Mouse (Mus musculus) embryonic facial prominence, embryonic 10.5 days (tissue): ENCODE results near the gene Mlxip. TPM values are rescaled to one million over a fixed set of nuclear protein-coding genes. Genes with fewer than 3 reads are reported as not detected.

Source experiments
- DNase-seq: peaks from one replicate; pipeline ENCODE4 v3.0.0-alpha.2; 2017; ENCODE audit warnings: low spot score
- H3K27ac ChIP-seq: fragments of 300-500 bp; sonication (generic); replicated peaks from 2 replicates; pipeline ENCODE4 v1.5.1; 2016; ENCODE audit warnings: mild to moderate bottlenecking
- H3K27me3 ChIP-seq: fragments of 300-500 bp; sonication (generic); replicated peaks from 2 replicates; pipeline ENCODE4 v1.6.1; 2016; ENCODE audit warnings: low read depth, mild to moderate bottlenecking; ENCODE audit not compliant: poor library complexity, severe bottlenecking
- H3K36me3 ChIP-seq: fragments of 300-500 bp; sonication (generic); replicated peaks from 2 replicates; pipeline ENCODE4 v1.6.1; 2016; ENCODE audit warnings: mild to moderate bottlenecking, moderate library complexity
- H3K4me1 ChIP-seq: fragments of 300-500 bp; sonication (generic); 2 replicates; pipeline ENCODE4 v1.6.1; 2016
- H3K4me3 ChIP-seq: fragments of 300-500 bp; sonication (generic); 2 replicates; pipeline ENCODE4 v1.5.1; 2016; ENCODE audit warnings: mild to moderate bottlenecking, moderate library complexity
- H3K9me3 ChIP-seq: fragments of 300-500 bp; sonication (generic); 2 replicates; pipeline ENCODE4 v1.6.1; 2016; ENCODE audit warnings: mild to moderate bottlenecking
- WGBS: fragments of 180-500 bp; shearing (Covaris S2); methylation state at CpG from one replicate; pipeline ENCODE4 v1.1.7; 2016; 5-methylcytosine and 5-hydroxymethylcytosine counted together
- polyA plus RNA-seq: library from polyadenylated mRNA; unstranded; fragments of >200 nt; fragmentation: Nextera tagmentation; extraction: Ambion mirVana; gene quantifications from 2 replicates; pipeline ENCODE4 v1.2.1, GENCODE M21; 2016

Mlxip gene
- polyA plus RNA-seq, 1 experiment from 2014 or later: 18.6 TPM

DNA sequence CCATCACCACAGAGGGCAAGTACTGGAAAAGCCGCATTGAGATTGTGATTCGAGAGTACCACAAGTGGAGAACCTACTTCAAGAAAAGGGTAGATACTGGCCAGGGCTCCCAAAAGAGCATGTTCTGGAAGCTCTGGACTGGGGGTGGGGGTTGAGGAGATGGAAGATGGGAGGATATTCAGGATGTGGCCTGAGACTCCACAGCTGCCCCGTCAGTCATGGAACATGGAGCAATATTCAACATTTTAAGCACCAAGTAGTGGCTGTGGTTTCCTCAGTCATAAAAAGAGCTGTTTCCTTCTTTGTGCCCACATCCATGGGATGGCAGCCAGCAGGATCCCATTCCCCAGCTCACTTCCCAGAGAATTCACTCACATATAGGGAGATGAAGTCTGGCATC lies 47.7 kb downstream of the Mlxip start:
- H3K4me1 ChIP-seq: no peaks in the 10 kb centered on the region
- no peak for DNase-seq
- H3K4me3 ChIP-seq: no peak overlapping the region
- H3K27me3 ChIP-seq: no peaks in the 10 kb centered on the region
- no peaks in the 10 kb centered on the region for H3K9me3 ChIP-seq
- H3K27ac ChIP-seq: no peak overlapping the region
- 95% methylated on average over 3 of the region's 3 CpGs for WGBS
- peaks cover 65% of the 10 kb centered on the region for H3K36me3 ChIP-seq

DNA sequence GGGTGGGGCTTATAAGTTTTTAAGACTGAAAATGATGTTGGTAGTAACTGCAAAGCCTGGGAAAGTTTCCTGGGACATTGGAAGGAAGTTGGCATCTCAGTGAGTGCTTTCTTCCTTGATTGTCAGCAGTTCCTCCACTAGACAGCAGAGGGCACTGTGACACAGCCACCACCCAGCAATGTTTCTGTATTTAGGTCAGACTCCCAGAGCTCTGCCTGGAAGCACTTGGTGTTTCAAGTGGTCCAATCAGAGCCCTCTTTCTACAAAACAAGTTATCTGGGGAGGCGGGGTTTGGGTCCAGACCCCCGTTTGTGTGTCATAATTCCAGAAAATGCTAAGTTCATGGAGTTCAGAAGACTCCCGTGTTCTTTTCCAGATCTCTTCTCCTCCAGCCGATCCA lies 49.5 kb downstream of the Mlxip start:
- WGBS: 49% methylated on average over 4 of the region's 4 CpGs

DNA sequence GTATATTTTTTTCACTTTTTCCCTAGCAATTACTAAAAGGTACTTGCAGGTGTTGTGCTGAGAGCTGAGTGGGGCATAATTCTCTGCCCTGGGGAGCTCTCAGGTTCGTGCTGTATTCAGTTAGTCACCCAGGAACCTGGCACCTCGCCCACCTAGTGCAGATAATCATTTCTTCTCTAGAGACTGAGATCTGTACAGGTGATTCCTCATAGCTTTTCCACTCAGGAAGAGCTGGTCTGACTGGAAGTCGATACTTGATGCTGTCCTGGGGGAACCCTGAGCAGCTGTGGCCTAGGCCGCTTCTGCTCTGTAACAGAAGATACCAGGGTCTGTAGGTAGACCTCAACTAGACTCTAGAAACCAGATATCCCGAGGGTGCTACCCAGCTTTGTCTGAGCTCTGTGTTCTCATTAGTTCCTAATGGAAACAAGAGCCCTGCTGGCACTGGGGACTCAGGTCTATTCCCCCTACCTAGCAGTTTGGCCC lies 50.3 kb downstream of the Mlxip start:
- 91% methylated on average over 5 of the region's 5 CpGs for WGBS
- no peak overlapping the region for H3K4me3 ChIP-seq
- DNase-seq: no peak
- H3K9me3 ChIP-seq: no peaks in the 10 kb centered on the region
- peaks cover 90% of the 10 kb centered on the region for H3K36me3 ChIP-seq
- peaks cover 14% of the 10 kb centered on the region for H3K4me1 ChIP-seq
- no peaks in the 10 kb centered on the region for H3K27me3 ChIP-seq
- H3K27ac ChIP-seq: no peak overlapping the region

More for the DNA sequence above, 49.5 kb downstream of the Mlxip start:
- Histone ChIP-seq H3K9me3 (no peaks in the 10 kb centered on the region), H3K27ac (no peak overlapping the region), H3K36me3 (peaks cover 82% of the 10 kb centered on the region), H3K4me3 (no peak overlapping the region), H3K27me3 (no peaks in the 10 kb centered on the region), H3K4me1 (peaks cover 8% of the 10 kb centered on the region)
- DNase-seq: peak; percentile 77

DNA sequence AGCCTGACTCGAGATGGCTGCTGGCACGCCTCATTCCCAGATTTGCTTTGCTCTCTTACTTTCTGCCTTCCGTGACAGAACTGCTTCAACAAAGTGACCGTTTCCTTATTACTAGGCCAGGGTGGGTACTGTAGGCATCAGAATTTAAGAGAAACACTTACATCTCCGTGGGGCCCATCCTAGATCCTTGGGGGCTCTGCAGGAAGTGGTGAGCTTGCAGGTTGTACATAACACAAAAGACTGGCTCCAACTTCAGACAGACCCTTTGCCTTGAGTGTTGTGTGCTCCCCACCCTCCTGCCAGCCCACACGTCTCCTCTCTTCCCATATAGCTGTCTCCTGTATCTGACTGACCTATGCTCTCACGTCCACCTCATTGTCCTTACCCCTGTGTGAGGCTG lies 57.3 kb downstream of the Mlxip start:
- no peaks in the 10 kb centered on the region for H3K9me3 ChIP-seq
- H3K27me3 ChIP-seq: no peaks in the 10 kb centered on the region
- peaks cover 93% of the 10 kb centered on the region for H3K36me3 ChIP-seq
- H3K27ac ChIP-seq: no peak overlapping the region
- DNase-seq: no peak
- H3K4me1 ChIP-seq: peaks cover 14% of the 10 kb centered on the region
- WGBS: 93% methylated on average over 7 of the region's 7 CpGs
- H3K4me3 ChIP-seq: no peak overlapping the region

DNA sequence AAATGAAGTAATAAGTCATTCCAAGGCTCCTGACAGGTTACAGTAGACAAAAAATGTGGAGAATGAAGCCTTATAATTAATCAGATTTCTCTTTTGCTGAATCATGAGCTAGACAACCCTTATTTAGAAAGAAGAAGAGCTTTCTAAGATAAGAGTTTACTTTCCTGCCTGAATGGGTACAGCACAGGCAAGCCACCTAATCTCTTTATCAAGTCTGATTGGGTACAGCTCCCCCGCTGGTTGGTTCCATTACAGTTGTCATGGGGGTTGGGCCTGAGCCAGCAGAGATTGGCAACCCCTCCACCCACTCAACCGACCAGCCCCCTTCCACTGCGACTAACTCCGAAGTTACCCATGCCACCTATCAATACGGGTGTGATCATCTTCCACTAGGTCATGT lies 66.8 kb downstream of the Mlxip start:
- Histone ChIP-seq H3K27ac (no peak overlapping the region), H3K4me3 (no peak overlapping the region), H3K9me3 (no peaks in the 10 kb centered on the region), H3K27me3 (no peaks in the 10 kb centered on the region), H3K36me3 (peaks cover 6% of the 10 kb centered on the region; the same call in 1 of the 2 replicates), H3K4me1 (no peaks in the 10 kb centered on the region)
- DNase-seq: no peak
- WGBS: 64% methylated on average over 5 of the region's 5 CpGs

DNA sequence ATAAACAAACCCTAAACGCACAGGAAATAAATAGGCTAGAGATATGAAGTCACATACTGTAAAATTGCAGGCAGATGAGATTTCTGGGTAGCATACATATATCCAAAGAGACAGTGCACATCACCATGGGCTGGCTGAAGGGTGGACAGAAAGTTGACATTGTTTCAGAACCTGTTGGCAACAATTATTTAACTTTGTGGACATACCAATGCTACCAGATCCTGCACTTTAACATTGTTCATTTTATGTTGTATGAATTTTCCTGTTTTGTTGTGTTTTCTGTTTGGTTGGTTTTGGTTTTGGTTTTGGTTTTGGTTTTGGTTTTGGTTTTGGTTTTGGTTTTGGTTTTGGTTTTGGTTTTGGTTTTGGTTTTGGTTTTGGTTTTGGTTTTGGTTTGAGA lies 70.0 kb downstream of the Mlxip start:
- Histone ChIP-seq H3K9me3 (no peaks in the 10 kb centered on the region), H3K27me3 (no peaks in the 10 kb centered on the region), H3K4me3 (no peak overlapping the region), H3K4me1 (no peaks in the 10 kb centered on the region), H3K27ac (no peak overlapping the region), H3K36me3 (no peaks in the 10 kb centered on the region)
- no peak for DNase-seq
- WGBS: 85% methylated on average over 1 of the region's 1 CpGs

DNA sequence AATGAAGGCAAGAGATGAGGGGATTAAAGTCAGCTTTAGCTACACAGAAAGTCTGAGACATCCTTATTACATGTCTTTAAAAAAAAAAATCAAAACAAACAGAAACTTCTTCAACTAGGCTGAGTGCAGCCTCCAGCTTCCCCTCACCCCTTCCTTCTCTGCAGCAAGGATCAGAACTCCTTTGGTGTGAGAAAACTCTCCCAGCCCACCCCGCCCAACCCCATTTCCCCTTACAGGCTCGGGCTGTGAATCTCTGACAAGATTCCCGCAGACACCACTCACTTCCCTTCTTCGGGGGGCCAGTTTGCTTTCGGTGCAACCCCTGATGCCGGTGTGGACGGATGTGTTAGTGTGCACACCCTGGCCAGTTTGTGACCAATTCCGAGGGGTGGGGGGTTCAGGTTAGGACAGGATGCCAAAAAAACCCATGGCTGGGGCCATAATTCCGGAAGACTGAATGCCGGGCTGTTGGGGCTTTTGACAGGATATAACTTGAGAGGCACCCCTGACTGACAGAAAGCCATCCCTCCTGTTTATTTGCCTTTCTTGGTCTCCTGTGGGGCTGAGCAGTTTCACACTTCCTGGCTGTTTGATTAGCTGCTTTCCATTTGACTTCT lies 76.3 kb downstream of the Mlxip start:
- no peaks in the 10 kb centered on the region for H3K27me3 ChIP-seq
- H3K9me3 ChIP-seq: no peaks in the 10 kb centered on the region
- DNase-seq: no peak
- H3K27ac ChIP-seq: no peak overlapping the region
- no peaks in the 10 kb centered on the region for H3K4me1 ChIP-seq
- 0 out of 2 replicates have a peak overlapping the region, but pooled peaks have one; percentile 4 for H3K4me3 ChIP-seq
- no peaks in the 10 kb centered on the region for H3K36me3 ChIP-seq
- WGBS: 54% methylated on average over 10 of the region's 10 CpGs

DNA sequence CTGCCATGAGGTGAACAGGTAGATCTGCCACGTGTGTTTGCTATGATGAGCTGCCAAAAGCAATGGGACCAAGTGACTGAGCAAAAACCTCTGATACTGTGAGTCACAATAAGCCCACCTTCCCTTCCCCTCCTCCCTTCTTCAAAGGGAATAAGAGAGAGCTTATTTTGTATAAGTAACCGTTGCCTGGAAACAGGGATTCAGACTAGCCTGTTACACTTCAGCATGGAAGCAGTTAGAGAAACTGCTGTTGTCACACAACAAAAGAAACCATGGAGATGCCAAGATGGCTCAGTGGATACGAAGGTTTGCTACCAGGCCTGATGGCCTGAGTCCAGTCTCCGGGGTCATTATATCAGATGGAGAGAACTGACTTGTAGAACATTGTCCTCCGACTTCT lies 79.2 kb downstream of the Mlxip start:
- no peak overlapping the region for H3K27ac ChIP-seq
- H3K4me1 ChIP-seq: no peaks in the 10 kb centered on the region
- H3K4me3 ChIP-seq: no peak overlapping the region
- H3K36me3 ChIP-seq: no peaks in the 10 kb centered on the region
- DNase-seq: no peak
- H3K9me3 ChIP-seq: no peaks in the 10 kb centered on the region
- no peaks in the 10 kb centered on the region for H3K27me3 ChIP-seq
- 83% methylated on average over 5 of the region's 5 CpGs for WGBS

DNA sequence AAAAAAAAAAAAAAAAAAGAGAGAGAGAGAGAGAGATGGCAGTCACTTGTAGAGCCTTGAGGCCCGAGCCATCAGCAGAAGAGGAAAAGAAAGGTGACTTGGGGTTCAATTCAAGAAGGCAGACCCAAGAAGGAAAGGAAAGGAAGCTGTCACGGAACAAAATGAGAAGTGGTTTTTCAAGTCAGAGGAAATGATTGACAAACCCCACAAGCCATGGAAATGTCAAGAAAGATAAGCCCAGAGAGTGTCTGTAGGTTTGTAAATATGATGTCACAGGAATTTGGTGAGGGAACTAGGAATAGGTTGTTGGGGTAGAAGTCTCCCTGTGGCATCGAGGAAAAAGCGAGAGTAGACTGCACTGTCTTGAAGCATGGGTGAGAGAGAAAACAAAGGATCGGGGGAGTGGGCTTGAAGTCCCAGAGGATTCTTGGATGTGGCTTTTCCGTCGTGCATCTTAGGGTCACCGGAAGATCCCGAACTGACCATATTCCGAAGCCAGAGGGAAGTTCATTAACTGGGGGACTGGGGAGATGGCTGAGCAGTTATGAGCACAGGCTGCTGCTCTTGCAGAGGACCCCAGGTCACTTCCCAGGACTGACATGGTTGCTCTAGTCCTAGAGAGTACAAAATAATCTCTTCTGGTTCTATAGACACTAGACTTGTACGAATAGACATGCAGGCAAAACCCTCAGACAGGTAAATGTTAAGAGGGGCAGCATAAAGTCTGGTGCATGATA lies 93.2 kb downstream of the Mlxip start:
- Histone ChIP-seq H3K4me1 (peaks cover 14% of the 10 kb centered on the region), H3K36me3 (no peaks in the 10 kb centered on the region), H3K27me3 (peaks cover 6% of the 10 kb centered on the region; the same call in 1 of the 2 replicates), H3K9me3 (no peaks in the 10 kb centered on the region), H3K27ac (no peak overlapping the region), H3K4me3 (no peak overlapping the region)
- no peak for DNase-seq
- 87% methylated on average over 11 of the region's 11 CpGs for WGBS

DNA sequence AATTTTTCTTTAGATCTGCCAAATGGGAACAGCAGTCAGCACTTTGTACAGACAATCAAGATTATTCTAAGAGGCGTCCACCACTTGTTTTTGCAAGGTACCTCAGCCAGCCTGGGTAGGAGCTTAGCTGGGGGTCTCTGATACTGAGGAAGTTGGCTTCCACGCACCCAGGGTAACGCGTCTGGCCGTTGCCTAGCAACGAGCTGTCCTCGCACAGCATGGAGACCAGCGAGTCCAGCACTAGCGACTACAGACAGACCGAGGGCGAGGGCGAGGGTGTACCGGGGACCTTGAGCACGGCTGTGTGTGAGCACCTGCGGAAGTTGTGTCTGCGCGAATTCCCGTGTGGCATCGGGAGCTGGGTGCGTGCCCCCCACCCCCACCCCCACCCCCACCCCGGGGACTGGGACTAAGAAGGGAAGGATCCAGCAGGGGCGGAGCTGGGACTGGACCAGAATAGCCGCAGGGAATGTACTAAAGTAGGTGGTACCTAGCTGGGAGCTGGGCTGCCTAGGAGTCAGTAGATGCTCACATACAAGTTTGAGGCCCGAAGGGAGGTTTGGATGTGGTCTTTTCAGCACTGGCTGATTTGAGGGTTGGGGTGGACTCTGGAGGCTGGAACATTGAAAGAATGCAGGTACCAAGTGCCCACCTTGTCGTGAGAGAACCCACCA lies 94.7 kb downstream of the Mlxip start, which contains the start of the genes Lrrc43 and Il31:
TSS of gene Lrrc43 (plus strand) at position 194 of the 674 bp plus-strand sequence.
TSS of gene Il31 (minus strand) at position 378 of the 674 bp plus-strand sequence.
- Histone ChIP-seq H3K36me3 (no peaks in the 10 kb centered on the region), H3K4me1 (peaks cover 14% of the 10 kb centered on the region), H3K4me3 (peak within 1 kb of the TSS; percentile 51), H3K27ac (no peak within 1 kb of the TSS; the same call in 1 of the 2 replicates), H3K9me3 (no peaks in the 10 kb centered on the region), H3K27me3 (peaks cover 6% of the 10 kb centered on the region; the same call in 1 of the 2 replicates)
- peak; percentile 67 for DNase-seq
- 9% methylated on average over 25 of the region's 25 CpGs for WGBS

DNA sequence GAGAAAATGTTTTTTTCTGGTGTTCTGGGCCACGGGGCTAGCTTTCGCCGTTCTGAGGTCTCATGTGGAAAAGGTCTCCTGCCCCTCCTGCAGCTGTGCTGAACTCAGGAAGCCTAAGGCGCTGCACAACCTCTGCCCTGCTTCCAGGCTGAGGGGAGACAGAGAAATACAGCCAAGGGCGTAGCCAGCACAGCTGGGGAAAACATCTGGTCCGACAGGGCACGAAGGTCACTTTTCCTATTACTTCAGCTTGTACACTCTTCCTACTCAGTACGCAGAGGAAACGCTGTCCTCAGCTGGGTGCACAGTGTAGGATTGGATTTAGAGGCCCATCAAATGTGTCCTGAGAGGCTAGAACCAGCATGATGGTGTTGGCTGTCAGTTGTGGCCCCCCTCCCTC lies 95.3 kb downstream of the Mlxip start:
- Histone ChIP-seq H3K27ac (no peak overlapping the region; the same call in 1 of the 2 replicates), H3K27me3 (peaks cover 6% of the 10 kb centered on the region; the same call in 1 of the 2 replicates), H3K36me3 (no peaks in the 10 kb centered on the region), H3K4me1 (peaks cover 14% of the 10 kb centered on the region), H3K4me3 (peak overlapping the region; percentile 51; the same call in 1 of the 2 replicates), H3K9me3 (no peaks in the 10 kb centered on the region)
- WGBS: 46% methylated on average over 9 of the region's 9 CpGs
- peak; percentile 44 for DNase-seq

DNA sequence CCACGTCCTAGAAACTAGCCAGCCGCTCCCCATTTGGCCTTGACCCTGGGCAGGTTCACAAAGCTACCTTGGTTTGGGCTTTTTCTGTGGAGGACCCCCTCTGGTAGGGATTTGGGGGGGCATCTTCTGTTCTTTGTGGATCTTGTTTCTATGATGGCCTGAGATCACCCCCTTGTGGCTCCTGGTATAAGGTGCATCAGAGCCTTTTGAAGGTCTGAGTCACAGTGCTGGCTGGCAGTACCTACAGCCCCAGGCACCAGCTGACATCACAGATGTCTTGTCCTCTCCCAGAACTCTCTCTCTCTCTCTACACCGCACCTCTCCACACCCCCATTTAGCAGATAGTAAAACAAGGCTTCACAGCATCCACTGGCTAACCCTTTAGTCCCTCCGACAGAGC lies 105.1 kb downstream of the Mlxip start:
- WGBS: 46% methylated on average over 4 of the region's 4 CpGs

More for the DNA sequence above, 105.1 kb downstream of the Mlxip start:
- H3K36me3 ChIP-seq: no peaks in the 10 kb centered on the region
- H3K27ac ChIP-seq: no peak overlapping the region
- DNase-seq: no peak
- peaks cover 27% of the 10 kb centered on the region for H3K4me1 ChIP-seq
- no peaks in the 10 kb centered on the region for H3K9me3 ChIP-seq
- peaks cover 16% of the 10 kb centered on the region for H3K27me3 ChIP-seq
- no peak overlapping the region for H3K4me3 ChIP-seq
